Mouse (Mus musculus) kidney, adult 2 months (tissue): ENCODE measurements at regions not wholly inside any gene's neighbourhood (a gene's known extent, or its start where the extent isn't known, plus 50 kb on each side); places are given as distances from the start of the nearest gene placed in this dataset.

Experiments
- DNase-seq: peaks from one replicate; pipeline ENCODE4 v3.0.0; 2021
- H3K27ac ChIP-seq: fragments of 200-500 bp; 2 replicates; pipeline ENCODE4 v1.5.1; 2012; ENCODE audit warnings: low read depth, low read length, control low read depth, inconsistent platforms; ENCODE audit not compliant: insufficient read depth
- H3K27me3 ChIP-seq: fragments of 200-500 bp; replicated peaks from 2 replicates; pipeline ENCODE4 v1.6.1; 2012; ENCODE audit warnings: mild to moderate bottlenecking, moderate library complexity, low read length, inconsistent platforms; ENCODE audit not compliant: control insufficient read depth, insufficient read depth
- H3K36me3 ChIP-seq: fragments of 200-500 bp; 2 replicates; pipeline ENCODE4 v1.6.1; 2012; ENCODE audit warnings: mild to moderate bottlenecking, moderate library complexity, low read length, inconsistent platforms; ENCODE audit not compliant: control insufficient read depth, insufficient read depth
- H3K4me1 ChIP-seq: fragments of 200-500 bp; 2 replicates; pipeline ENCODE4 v1.6.1; 2011; ENCODE audit warnings: low read length; ENCODE audit not compliant: control insufficient read depth, insufficient read depth
- H3K4me3 ChIP-seq: fragments of 200-500 bp; 2 replicates; pipeline ENCODE4 v1.5.1; 2011; ENCODE audit warnings: mild to moderate bottlenecking, low read depth, low read length, control low read depth; ENCODE audit not compliant: insufficient read depth
- CTCF ChIP-seq: fragments of 200-500 bp; conservative IDR thresholded peaks from 2 replicates; pipeline ENCODE4 v1.5.1; 2011; ENCODE audit warnings: low read depth, mild to moderate bottlenecking, control low read depth, low read length, moderate library complexity, mixed read lengths; ENCODE audit not compliant: insufficient read depth, insufficient read length
- POLR2A ChIP-seq: fragments of 200-500 bp; IDR thresholded peaks from one replicate; pipeline ENCODE4 v1.6.1; 2011; ENCODE audit warnings: low read depth, low read length, control low read depth
- WGBS: fragments of 180-500 bp; shearing (Covaris S2); methylation state at CpG from one replicate; pipeline ENCODE4 v1.1.7; 2018; 5-methylcytosine and 5-hydroxymethylcytosine counted together

- Histone ChIP-seq H3K4me3 (no peak overlapping the region), H3K27ac (no peak overlapping the region), H3K4me1 (no peaks in the 10 kb centered on the region), H3K36me3 (no peaks in the 10 kb centered on the region), H3K27me3 (no peaks in the 10 kb centered on the region)
- DNase-seq = no peak
- WGBS = 79% methylated on average over 9 of the region's 9 CpGs
- TF ChIP-seq CTCF = no peak
- no peak for TF ChIP-seq POLR2A
Observed at GRCm38 (mm10) chr19:14940207-14940952, 342.5 kb upstream of the Tle4 start.

- no peak overlapping the region for H3K4me3 ChIP-seq
- no peak overlapping the region for H3K27ac ChIP-seq
- H3K27me3 ChIP-seq = no peaks in the 10 kb centered on the region
- H3K4me1 ChIP-seq = no peaks in the 10 kb centered on the region
- WGBS = 71% methylated on average over 1 of the region's 1 CpGs
- DNase-seq = no peak
- TF ChIP-seq CTCF (no peak), POLR2A (no peak)
- no peaks in the 10 kb centered on the region for H3K36me3 ChIP-seq
Observed at GRCm38 (mm10) chr19:14922238-14922637, 324.4 kb upstream of the Tle4 start.

- H3K4me1 ChIP-seq = no peaks in the 10 kb centered on the region
- TF ChIP-seq POLR2A = no peak
- TF ChIP-seq CTCF = no peak
- H3K36me3 ChIP-seq = no peaks in the 10 kb centered on the region
- no peak for DNase-seq
- H3K27ac ChIP-seq = no peak overlapping the region
- no peak overlapping the region for H3K4me3 ChIP-seq
- H3K27me3 ChIP-seq = no peaks in the 10 kb centered on the region
- 86% methylated on average over 11 of the region's 11 CpGs for WGBS
Observed at GRCm38 (mm10) chr19:14911056-14911850, 313.4 kb upstream of the Tle4 start.

GRCm38 (mm10) chr19:14894875-14895274 lies 297.0 kb upstream of the Tle4 start:
- no peaks in the 10 kb centered on the region for H3K4me1 ChIP-seq
- DNase-seq = no peak
- H3K27me3 ChIP-seq = peaks cover 5% of the 10 kb centered on the region
- no peak overlapping the region for H3K27ac ChIP-seq
- TF ChIP-seq POLR2A (no peak), CTCF (no peak)
- WGBS = 97% methylated on average over 2 of the region's 2 CpGs
- H3K4me3 ChIP-seq = no peak overlapping the region
- no peaks in the 10 kb centered on the region for H3K36me3 ChIP-seq

- no peak for DNase-seq
- no peaks in the 10 kb centered on the region for H3K36me3 ChIP-seq
- H3K4me3 ChIP-seq = no peak overlapping the region
- H3K4me1 ChIP-seq = no peaks in the 10 kb centered on the region
- no peak overlapping the region for H3K27ac ChIP-seq
- WGBS = 52% methylated on average over 6 of the region's 6 CpGs
- peaks cover 9% of the 10 kb centered on the region for H3K27me3 ChIP-seq
- no peak for TF ChIP-seq POLR2A
- no peak for TF ChIP-seq CTCF
Observed at GRCm38 (mm10) chr19:14892390-14892758, 294.5 kb upstream of the Tle4 start.

GRCm38 (mm10) chr19:14891689-14892389 lies 294.0 kb upstream of the Tle4 start:
- no peaks in the 10 kb centered on the region for H3K4me1 ChIP-seq

GRCm38 (mm10) chr19:14891090-14891428 lies 293.2 kb upstream of the Tle4 start:
- Histone ChIP-seq H3K4me1 (no peaks in the 10 kb centered on the region), H3K27ac (no peak overlapping the region), H3K36me3 (no peaks in the 10 kb centered on the region), H3K27me3 (peaks cover 10% of the 10 kb centered on the region), H3K4me3 (no peak overlapping the region)
- no peak for TF ChIP-seq POLR2A
- no peak for TF ChIP-seq CTCF
- no peak for DNase-seq
- WGBS = 3% methylated on average over 9 of the region's 9 CpGs

More at GRCm38 (mm10) chr19:14891689-14892389, 294.0 kb upstream of the Tle4 start:
- H3K4me3 ChIP-seq = no peak overlapping the region
- TF ChIP-seq CTCF (no peak), POLR2A (no peak)
- H3K36me3 ChIP-seq = no peaks in the 10 kb centered on the region
- H3K27ac ChIP-seq = no peak overlapping the region
- H3K27me3 ChIP-seq = peaks cover 9% of the 10 kb centered on the region
- no peak for DNase-seq
- 12% methylated on average over 7 of the region's 8 CpGs for WGBS
